Comparison of ENCODE assay signal across 8 mouse cellular contexts in the genomic region with DNA sequence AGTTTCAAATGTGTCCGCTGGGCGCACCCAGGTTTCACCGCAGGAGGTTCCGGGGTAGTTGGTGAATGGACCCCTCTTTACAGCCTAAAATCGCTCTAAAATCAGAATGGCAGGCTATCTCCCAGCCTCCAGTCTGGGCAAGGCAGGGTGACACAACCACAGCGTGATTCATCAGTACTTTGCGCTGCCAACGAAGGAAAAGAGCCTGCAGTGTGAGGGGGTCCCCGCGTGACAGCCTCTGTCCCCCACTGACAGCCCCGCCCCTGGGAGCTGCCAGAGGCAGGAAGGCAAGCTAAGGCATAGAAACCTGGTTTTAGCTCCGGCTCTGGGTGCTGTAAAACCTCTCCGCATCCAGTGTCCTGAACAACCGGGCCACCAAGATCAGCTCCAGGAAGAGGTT. TPM values are rescaled to one million over a fixed set of nuclear protein-coding genes. Genes with fewer than 3 reads are reported as not detected.
DNase-seq lines count a peak whose midpoint lies in the region; ATAC-seq and TF ChIP-seq lines count a peak whose summit lies in the region.

No protein-coding gene starts in this region.

- peak overlapping the region; percentile 100 for H3K4me2 ChIP-seq in hindbrain, embryonic 12.5 days (replicated peaks)

- peak; percentile 23 to 36 for DNase-seq in left cerebral cortex, adult 2 months (ENCODE audit: extremely low spot score in 1 of 2, low spot score in 2 of 2)
- no peak for DNase-seq in left cerebral cortex, adult 9 months (ENCODE audit: low spot score in 2 of 2)
- peak; percentile 40 for DNase-seq in lung, postnatal 10 days
- no peak for DNase-seq in layer of hippocampus, postnatal 14 days (ENCODE audit: low spot score in 2 of 2)
- DNase-seq in frontal cortex, postnatal 10 days (ENCODE audit: low spot score in 2 of 2) = no peak

- intact Hi-C loops in left cerebral cortex, adult 2 months (cut with DNase I) = loop anchor here (10.0 kb wide), 1 partner anchor 519 kb away; no protein-coding TSS in a partner anchor

- H3K4me3 ChIP-seq in left cerebral cortex, adult 2 months = peak overlapping the region; percentile 47
- H3K4me3 ChIP-seq in cortical plate, adult 2 months (ENCODE audit: insufficient read depth, low read length) = peak overlapping the region; percentile 44
- peak overlapping the region; percentile 47 for H3K4me3 ChIP-seq in hindbrain, embryonic 12.5 days
- peak overlapping the region; percentile 66 for H3K4me3 ChIP-seq in small intestine, adult 2 months (ENCODE audit: low read depth, low read length)

- H3K4me1 ChIP-seq in cortical plate, adult 2 months (ENCODE audit: control insufficient read depth, insufficient read depth, low read length) = no peaks in the 10 kb centered on the region
- peaks cover 23% of the 10 kb centered on the region for H3K4me1 ChIP-seq in hindbrain, embryonic 12.5 days
- H3K4me1 ChIP-seq in small intestine, adult 2 months (ENCODE audit: control insufficient read depth, insufficient read depth, insufficient read length, low read length) = peaks cover 27% of the 10 kb centered on the region

- H3K36me3 ChIP-seq in hindbrain, embryonic 12.5 days = no peaks in the 10 kb centered on the region
- H3K36me3 ChIP-seq in small intestine, adult 2 months (ENCODE audit: control insufficient read depth, insufficient read depth, low read length) = no peaks in the 10 kb centered on the region

- TF ChIP-seq POLR2A in cortical plate, adult 2 months (IDR thresholded peaks at IDR 0.05; ENCODE audit: extremely low read depth, insufficient read depth, low read length) = no peak
- TF ChIP-seq POLR2A in small intestine, adult 2 months (IDR thresholded peaks at IDR 0.05; ENCODE audit: low read depth, low read length) = no peak; the same call in 1 of the 2 replicates

- no peak for ATAC-seq in hindbrain, embryonic 12.5 days (ENCODE audit: low FRiP score)

- H3K9ac ChIP-seq in hindbrain, embryonic 12.5 days = peak overlapping the region; percentile 67; the same call in 1 of the 2 replicates

- H3K9me3 ChIP-seq in hindbrain, embryonic 12.5 days (replicated peaks) = no peaks in the 10 kb centered on the region

- no peak for TF ChIP-seq CTCF in left cerebral cortex, adult 2 months (IDR thresholded peaks at IDR 0.05)
- TF ChIP-seq CTCF in cortical plate, adult 2 months (IDR thresholded peaks at IDR 0.05; ENCODE audit: extremely low read depth, insufficient read depth, low read length) = no peak
- no peak for TF ChIP-seq CTCF in small intestine, adult 2 months (IDR thresholded peaks at IDR 0.05; ENCODE audit: extremely low read depth, insufficient read length, insufficient replicate concordance, low read depth, low read length)

- peaks cover 58% of the 10 kb centered on the region for H3K27me3 ChIP-seq in hindbrain, embryonic 12.5 days
- no peaks in the 10 kb centered on the region for H3K27me3 ChIP-seq in small intestine, adult 2 months (ENCODE audit: control insufficient read depth, insufficient read depth, low read length)

- H3K27ac ChIP-seq in left cerebral cortex, adult 2 months = no peak overlapping the region
- H3K27ac ChIP-seq in cortical plate, adult 2 months (ENCODE audit: insufficient read depth, low read length) = no peak overlapping the region
- no peak overlapping the region for H3K27ac ChIP-seq in hindbrain, embryonic 12.5 days
- H3K27ac ChIP-seq in small intestine, adult 2 months (ENCODE audit: insufficient read depth, low read depth, low read length) = peak overlapping the region; percentile 35; the same call in 1 of the 2 replicates

- WGBS in hindbrain, embryonic 12.5 days = 8% methylated on average over 14 of the region's 14 CpGs
- WGBS in small intestine, adult 2 months = 2% methylated on average over 14 of the region's 14 CpGs

RNA-seq across cellular contexts. Expression of a gene that starts 56.9 kb away (rescaled TPM):
- not detected for total RNA-seq in left cerebral cortex, adult 2 months (2021)
- 0.21 and 0.34 TPM in 2 replicates for polyA plus RNA-seq in cortical plate, adult 2 months (2012; rRNA removed)
- polyA plus RNA-seq in hindbrain, embryonic 12.5 days (2016; fragmentation: Nextera tagmentation; extraction: Ambion mirVana) = 1.3 and 1.5 TPM in 2 replicates
- polyA plus RNA-seq in small intestine, adult 2 months (2012; rRNA removed) = 2.2 and 4.8 TPM in 2 replicates
- total RNA-seq in layer of hippocampus, postnatal 14 days (2021) = not detected

Comparison
In these comparisons a context has a peak if more than half of its experiments do, and no peak if none do; other contexts are left out.
1. DNase-seq: peak in left cerebral cortex, adult 2 months (2 of 2) and lung, postnatal 10 days (single experiment); none in left cerebral cortex, adult 9 months (0 of 2), layer of hippocampus, postnatal 14 days (0 of 2) and frontal cortex, postnatal 10 days (0 of 2).
2. Peak in every context shown above with its lines, with median percentiles within 50 percentile points of each other: H3K4me3 ChIP-seq.